Mouse (Mus musculus) embryonic facial prominence, embryonic 15.5 days (tissue): ENCODE measurements at regions not wholly inside any gene's neighbourhood (a gene's known extent, or its start where the extent isn't known, plus 50 kb on each side); places are given as distances from the start of the nearest gene placed in this dataset.

Experiments
- ATAC-seq: fragments of 200-750 bp; cut with Nextera tagmentation; 2 replicates; pipeline ENCODE4 v1.8.0; 2017; ENCODE audit warnings: low read depth, moderate TSS enrichment; ENCODE audit not compliant: insufficient number of reproducible peaks, low FRiP score, low TSS enrichment
- H3K27ac ChIP-seq: fragments of 300-500 bp; sonication (generic); replicated peaks from 2 replicates; pipeline ENCODE4 v1.5.1; 2015; ENCODE audit warnings: mild to moderate bottlenecking, inconsistent platforms
- H3K27me3 ChIP-seq: fragments of 300-500 bp; sonication (generic); 2 replicates; pipeline ENCODE4 v1.6.1; 2015; ENCODE audit warnings: inconsistent platforms
- H3K36me3 ChIP-seq: fragments of 300-500 bp; sonication (generic); 2 replicates; pipeline ENCODE4 v1.6.1; 2015; ENCODE audit warnings: mild to moderate bottlenecking, inconsistent platforms
- H3K4me1 ChIP-seq: fragments of 300-500 bp; sonication (generic); 2 replicates; pipeline ENCODE4 v1.6.1; 2015; ENCODE audit warnings: inconsistent platforms
- H3K4me2 ChIP-seq: fragments of 300-500 bp; sonication (generic); replicated peaks from 2 replicates; pipeline ENCODE4 v1.6.1; 2015; ENCODE audit warnings: mild to moderate bottlenecking, inconsistent platforms
- H3K4me3 ChIP-seq: fragments of 300-500 bp; sonication (generic); replicated peaks from 2 replicates; pipeline ENCODE4 v1.5.1; 2015; ENCODE audit warnings: mild to moderate bottlenecking, inconsistent platforms
- H3K9ac ChIP-seq: fragments of 300-500 bp; sonication (generic); 2 replicates; pipeline ENCODE4 v1.6.1; 2015; ENCODE audit warnings: inconsistent platforms
- H3K9me3 ChIP-seq: fragments of 300-500 bp; sonication (generic); replicated peaks from 2 replicates; pipeline ENCODE4 v1.6.1; 2016; ENCODE audit warnings: inconsistent platforms
- WGBS: fragments of 180-500 bp; shearing (Covaris S2); methylation state at CpG from one replicate; pipeline ENCODE4 v1.1.7; 2015; 5-methylcytosine and 5-hydroxymethylcytosine counted together

DNA sequence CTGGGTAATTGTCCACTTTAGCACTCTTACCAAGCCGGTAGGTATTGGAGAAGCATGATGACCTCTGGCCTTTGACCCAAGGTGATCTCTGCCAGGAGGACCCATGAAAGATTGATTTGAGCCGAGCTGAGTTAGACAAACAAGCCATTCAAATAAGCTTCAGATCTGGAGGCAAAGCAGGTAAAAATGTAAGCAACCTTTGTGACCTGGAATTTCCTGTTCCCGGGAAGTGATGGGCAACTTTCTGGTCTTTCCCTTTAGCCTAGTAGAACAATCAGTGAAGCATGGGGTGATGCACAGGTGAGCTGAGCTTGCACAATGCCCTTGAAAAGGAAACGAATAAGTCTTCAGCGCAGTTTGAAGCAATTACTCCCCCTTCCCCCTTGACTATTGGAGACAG, 127.0 kb downstream of the Mycn start:
- H3K4me2 ChIP-seq: no peak overlapping the region
- WGBS: 25% methylated on average over 5 of the region's 5 CpGs
- H3K27me3 ChIP-seq: no peaks in the 10 kb centered on the region
- no peaks in the 10 kb centered on the region for H3K36me3 ChIP-seq
- no peak overlapping the region for H3K27ac ChIP-seq
- H3K4me3 ChIP-seq: no peak overlapping the region
- no peak for ATAC-seq
- H3K4me1 ChIP-seq: peaks cover 17% of the 10 kb centered on the region
- no peaks in the 10 kb centered on the region for H3K9me3 ChIP-seq
- H3K9ac ChIP-seq: no peak overlapping the region

DNA sequence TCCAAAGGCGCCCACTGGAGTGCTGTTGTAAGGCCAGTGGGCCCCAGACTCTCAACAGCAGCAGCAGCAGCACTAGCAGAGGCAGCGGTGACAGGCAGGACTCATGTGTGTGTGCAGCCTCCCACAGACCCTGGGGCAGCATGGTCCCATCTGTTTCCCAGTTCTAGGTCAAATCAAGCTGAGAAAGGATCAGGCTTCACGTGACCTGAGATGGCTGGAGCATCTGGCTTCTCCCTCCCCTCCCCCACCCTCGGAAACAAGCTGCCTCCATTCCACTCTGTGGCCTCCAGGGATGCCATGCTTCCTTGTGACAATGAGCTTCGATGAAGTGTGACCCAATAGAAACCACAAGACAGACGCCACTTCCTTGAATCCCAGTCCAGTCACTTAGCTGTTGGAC, 128.8 kb downstream of the Mycn start:
- H3K27me3 ChIP-seq: no peaks in the 10 kb centered on the region
- WGBS: 32% methylated on average over 6 of the region's 6 CpGs
- no peak overlapping the region for H3K27ac ChIP-seq
- H3K4me3 ChIP-seq: no peak overlapping the region
- H3K4me2 ChIP-seq: no peak overlapping the region
- no peak for ATAC-seq
- H3K9ac ChIP-seq: no peak overlapping the region
- H3K36me3 ChIP-seq: no peaks in the 10 kb centered on the region
- H3K9me3 ChIP-seq: no peaks in the 10 kb centered on the region
- H3K4me1 ChIP-seq: peaks cover 17% of the 10 kb centered on the region

DNA sequence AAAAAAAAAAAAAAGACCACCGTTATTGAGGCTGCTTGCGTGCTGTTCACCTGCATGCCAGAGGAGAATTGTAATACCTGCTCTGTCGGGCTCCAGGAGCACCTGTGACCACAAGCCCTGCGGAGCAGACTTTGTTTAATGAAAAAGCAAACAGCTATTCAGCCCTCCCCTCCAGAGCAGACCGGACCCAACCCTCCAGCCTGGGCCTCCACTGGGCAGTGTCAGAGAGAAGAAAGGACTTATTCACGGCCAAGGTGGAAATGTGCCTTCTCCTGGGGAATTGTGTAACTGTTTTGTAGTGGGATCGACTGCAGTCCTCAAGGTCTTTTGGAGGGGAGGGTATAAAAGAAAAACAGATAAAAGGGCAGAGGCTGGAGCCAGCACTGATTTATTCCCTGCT, 130.8 kb downstream of the Mycn start:
- no peaks in the 10 kb centered on the region for H3K9me3 ChIP-seq
- no peaks in the 10 kb centered on the region for H3K27me3 ChIP-seq
- H3K4me1 ChIP-seq: peaks cover 17% of the 10 kb centered on the region
- no peak overlapping the region for H3K9ac ChIP-seq
- no peak overlapping the region for H3K4me3 ChIP-seq
- no peak for ATAC-seq
- no peaks in the 10 kb centered on the region for H3K36me3 ChIP-seq
- peak overlapping the region; percentile 38 for H3K4me2 ChIP-seq
- H3K27ac ChIP-seq: no peak overlapping the region
- WGBS: 25% methylated on average over 7 of the region's 7 CpGs

DNA sequence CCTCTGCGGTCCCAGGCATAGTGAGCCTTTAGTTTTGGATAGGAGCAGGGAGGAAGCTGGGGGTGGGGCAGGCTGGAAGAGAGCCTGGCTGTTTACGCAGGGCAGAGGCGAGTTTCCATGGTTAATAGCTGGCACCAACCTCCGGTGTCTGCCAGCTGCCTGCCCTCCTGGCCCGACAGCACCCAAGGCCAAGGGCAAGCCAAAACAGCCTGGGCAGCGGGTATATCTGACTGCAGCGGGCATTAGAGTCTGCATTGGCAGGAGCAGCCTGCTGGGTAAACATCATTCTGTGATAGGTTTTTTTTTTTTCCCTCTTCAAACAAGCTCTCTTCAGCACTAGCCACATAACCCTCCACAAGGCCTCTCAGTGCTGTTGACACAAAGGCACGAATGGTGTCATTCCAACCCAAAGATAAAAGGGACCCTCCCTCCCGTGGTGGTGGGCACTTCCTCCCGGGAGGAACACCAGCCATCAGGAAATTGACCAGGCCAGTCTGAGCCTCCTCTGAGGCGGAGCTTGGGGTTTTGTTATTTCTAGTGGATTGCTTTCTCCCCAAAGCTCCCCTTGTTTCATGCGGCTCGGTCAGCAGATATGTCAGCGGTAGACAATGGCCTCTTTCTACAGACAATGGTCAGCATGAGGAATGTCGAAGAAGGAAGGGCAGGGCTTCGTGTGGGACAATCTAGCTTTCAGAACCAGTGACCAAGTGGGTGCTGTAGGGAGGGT, 131.4 kb downstream of the Mycn start:
- Histone ChIP-seq H3K27ac (no peak overlapping the region), H3K27me3 (no peaks in the 10 kb centered on the region), H3K4me2 (peak overlapping the region; percentile 38), H3K9ac (no peak overlapping the region), H3K9me3 (no peaks in the 10 kb centered on the region), H3K4me3 (peak overlapping the region; percentile 8; the same call in 1 of the 2 replicates), H3K4me1 (peaks cover 17% of the 10 kb centered on the region), H3K36me3 (no peaks in the 10 kb centered on the region)
- ATAC-seq: peak; percentile 71; the same call in 1 of the 2 replicates
- WGBS: 16% methylated on average over 16 of the region's 16 CpGs

DNA sequence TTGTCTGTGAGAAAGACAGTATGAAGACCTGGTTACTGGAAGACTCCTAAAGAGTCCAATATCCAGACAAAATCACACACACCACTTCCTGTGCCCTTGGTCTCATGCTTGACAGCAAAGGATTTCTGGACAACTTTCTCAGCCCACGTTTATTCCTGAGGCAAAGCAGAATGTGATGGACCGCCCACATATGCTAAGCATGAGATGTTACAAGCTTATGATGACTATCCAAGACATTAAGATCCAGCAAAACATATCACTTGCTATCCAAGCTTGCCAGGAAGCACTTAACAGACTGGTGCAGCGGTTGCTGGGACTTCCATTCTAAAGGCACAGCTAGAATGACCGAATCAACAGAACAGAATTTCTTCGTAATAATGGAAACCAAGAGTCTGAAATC, 133.6 kb downstream of the Mycn start:
- Histone ChIP-seq H3K4me2 (no peak overlapping the region), H3K27me3 (no peaks in the 10 kb centered on the region), H3K9ac (no peak overlapping the region), H3K9me3 (no peaks in the 10 kb centered on the region), H3K4me1 (peaks cover 17% of the 10 kb centered on the region), H3K27ac (no peak overlapping the region), H3K4me3 (no peak overlapping the region), H3K36me3 (no peaks in the 10 kb centered on the region)
- WGBS: 86% methylated on average over 5 of the region's 5 CpGs
- no peak for ATAC-seq

DNA sequence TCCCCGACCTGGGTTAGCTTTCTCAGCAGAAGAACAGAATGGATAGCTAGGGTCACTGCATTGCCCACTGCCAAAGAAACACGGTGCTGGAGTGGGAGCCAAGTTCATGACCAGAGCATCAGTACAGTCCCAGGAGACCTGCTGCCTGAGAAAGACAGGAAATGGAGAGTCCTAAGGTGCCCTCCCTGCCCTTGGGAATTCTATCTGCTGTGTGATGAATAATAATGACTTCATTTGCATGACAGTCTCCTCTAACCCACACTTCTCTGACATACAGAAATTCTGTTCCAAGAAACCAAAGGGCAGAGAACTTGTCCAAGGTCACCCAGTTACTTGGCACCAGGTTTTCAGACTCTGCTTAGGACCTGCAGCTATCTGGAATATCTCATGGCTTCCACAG, 138.1 kb downstream of the Mycn start:
- Histone ChIP-seq H3K27ac (no peak overlapping the region), H3K4me3 (no peak overlapping the region), H3K9me3 (no peaks in the 10 kb centered on the region), H3K36me3 (no peaks in the 10 kb centered on the region), H3K4me2 (no peak overlapping the region), H3K27me3 (no peaks in the 10 kb centered on the region), H3K9ac (no peak overlapping the region), H3K4me1 (no peaks in the 10 kb centered on the region)
- WGBS: 70% methylated on average over 2 of the region's 2 CpGs
- no peak for ATAC-seq

DNA sequence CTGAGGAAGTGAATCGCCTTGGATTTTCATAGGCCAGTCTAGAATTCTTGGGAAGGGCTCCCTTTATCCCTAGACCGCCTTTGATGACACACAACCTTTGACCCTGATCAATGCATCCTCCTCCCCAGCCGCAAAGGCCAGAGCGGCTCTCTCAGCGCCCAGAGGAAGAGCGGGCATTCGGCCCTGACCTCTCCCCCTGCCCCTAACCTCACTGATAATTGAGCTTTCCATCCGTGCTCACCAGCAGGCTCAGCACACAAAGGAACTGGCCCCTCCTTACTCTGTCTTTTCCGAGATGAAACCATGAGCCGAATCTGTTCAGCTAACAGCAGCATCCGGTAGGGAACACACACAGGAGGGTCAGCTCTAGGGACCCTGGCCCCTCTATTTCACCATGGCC, 139.3 kb downstream of the Mycn start:
- 27% methylated on average over 11 of the region's 11 CpGs for WGBS
- Histone ChIP-seq H3K4me2 (no peak overlapping the region), H3K36me3 (no peaks in the 10 kb centered on the region), H3K4me3 (no peak overlapping the region), H3K9me3 (no peaks in the 10 kb centered on the region), H3K27ac (no peak overlapping the region), H3K27me3 (no peaks in the 10 kb centered on the region), H3K9ac (no peak overlapping the region), H3K4me1 (no peaks in the 10 kb centered on the region)
- no peak for ATAC-seq

DNA sequence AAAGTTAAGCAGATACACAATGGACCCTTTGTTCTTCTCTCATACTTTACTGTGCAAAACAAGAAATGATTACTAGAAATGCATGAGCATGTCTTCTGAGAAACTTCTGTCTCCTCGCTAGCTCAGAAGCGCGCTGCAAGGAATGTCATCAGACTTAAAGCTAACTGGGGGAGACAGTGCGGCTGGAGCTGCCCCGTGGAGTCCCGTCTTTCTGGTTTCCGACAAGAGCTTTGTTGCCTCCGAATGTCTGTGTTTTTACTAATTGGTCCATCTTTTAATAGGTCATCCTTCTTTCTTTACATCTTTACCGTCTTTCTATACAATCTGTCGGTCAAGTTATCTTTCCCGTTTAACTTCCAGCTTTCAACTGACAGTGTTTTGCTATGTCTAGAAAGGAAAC, 140.0 kb downstream of the Mycn start:
- 40% methylated on average over 11 of the region's 11 CpGs for WGBS

DNA sequence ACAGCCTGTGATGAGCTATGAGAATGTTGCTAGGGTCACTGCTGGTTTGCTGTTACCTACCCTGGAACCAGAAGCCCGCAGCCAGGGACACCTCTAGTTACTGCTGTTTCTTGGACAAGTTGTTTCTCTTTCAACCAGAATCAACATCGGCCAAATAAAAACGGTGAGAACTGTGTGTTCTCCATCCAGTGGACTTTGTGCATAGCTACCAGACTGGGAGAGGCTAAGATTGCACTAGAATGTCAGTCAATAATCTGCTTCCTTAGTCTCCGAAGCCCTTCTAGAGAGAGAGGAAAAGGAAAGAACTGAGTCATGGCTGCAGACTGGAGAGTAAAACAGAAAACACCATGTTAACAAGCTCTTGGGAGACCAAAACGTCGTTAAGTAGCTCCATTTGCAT, 141.6 kb downstream of the Mycn start:
- H3K4me2 ChIP-seq: no peak overlapping the region
- WGBS: 91% methylated on average over 6 of the region's 6 CpGs
- no peaks in the 10 kb centered on the region for H3K36me3 ChIP-seq
- H3K9ac ChIP-seq: no peak overlapping the region
- H3K9me3 ChIP-seq: no peaks in the 10 kb centered on the region
- no peak for ATAC-seq
- no peak overlapping the region for H3K27ac ChIP-seq
- H3K4me1 ChIP-seq: no peaks in the 10 kb centered on the region
- no peaks in the 10 kb centered on the region for H3K27me3 ChIP-seq
- no peak overlapping the region for H3K4me3 ChIP-seq

More for the DNA sequence above, 140.0 kb downstream of the Mycn start:
- Histone ChIP-seq H3K27ac (no peak overlapping the region), H3K27me3 (no peaks in the 10 kb centered on the region), H3K36me3 (no peaks in the 10 kb centered on the region), H3K4me1 (no peaks in the 10 kb centered on the region), H3K9ac (no peak overlapping the region), H3K9me3 (no peaks in the 10 kb centered on the region), H3K4me3 (no peak overlapping the region), H3K4me2 (no peak overlapping the region)
- ATAC-seq: no peak

DNA sequence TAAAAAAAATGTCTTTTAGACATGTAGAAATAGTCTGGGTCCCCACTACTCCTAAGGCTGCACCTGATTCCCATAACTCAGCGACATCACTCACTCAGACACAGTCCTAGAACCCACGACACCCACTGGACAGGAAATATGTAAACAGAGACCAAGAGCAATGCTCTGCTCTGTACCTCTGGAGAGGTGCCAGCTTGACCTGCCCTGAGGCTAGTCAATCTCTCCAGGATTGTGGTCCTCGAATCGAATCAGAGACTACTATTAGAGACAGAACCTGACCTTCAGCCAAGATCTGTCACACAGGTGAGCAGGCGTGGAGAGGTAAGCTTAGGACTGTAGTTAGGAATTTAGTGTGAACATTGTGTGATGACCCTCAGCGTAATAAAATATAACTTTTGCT, 152.7 kb downstream of the Mycn start:
- H3K9ac ChIP-seq: no peak overlapping the region
- peaks cover 31% of the 10 kb centered on the region for H3K4me1 ChIP-seq
- H3K4me2 ChIP-seq: no peak overlapping the region

DNA sequence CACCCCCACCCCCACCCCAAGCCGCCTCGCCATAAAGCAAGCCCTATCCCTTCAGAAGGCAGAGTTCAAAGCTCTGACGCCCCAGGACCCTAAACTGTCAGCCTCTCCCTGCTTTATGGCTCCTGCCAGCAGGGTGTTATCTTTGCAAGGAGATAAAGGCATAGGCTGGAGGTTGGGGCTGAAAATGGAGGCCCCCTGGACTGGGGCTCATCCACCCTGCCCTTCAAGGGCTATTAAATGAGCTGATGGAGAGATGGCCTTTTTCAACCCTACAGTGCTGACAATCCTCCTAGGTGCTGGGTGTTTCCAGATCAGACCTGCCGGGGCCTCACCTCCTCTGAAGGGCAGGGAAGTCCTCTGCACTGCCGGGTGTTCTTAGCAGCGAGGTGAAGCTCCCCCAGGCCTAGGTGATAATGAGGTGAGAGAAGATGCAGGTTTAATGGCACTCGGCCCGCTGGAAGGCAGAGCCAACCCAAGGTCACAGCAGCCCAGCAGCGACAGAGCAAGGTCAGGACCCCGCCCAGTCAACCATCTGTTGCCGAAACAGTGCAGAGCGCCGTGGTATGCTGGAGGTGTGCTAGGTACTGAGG, 153.4 kb downstream of the Mycn start:
- H3K36me3 ChIP-seq: no peaks in the 10 kb centered on the region
- H3K27ac ChIP-seq: no peak overlapping the region
- WGBS: 40% methylated on average over 13 of the region's 13 CpGs
- peak overlapping the region; percentile 35; the same call in 1 of the 2 replicates for H3K4me2 ChIP-seq
- H3K9me3 ChIP-seq: no peaks in the 10 kb centered on the region
- peaks cover 31% of the 10 kb centered on the region for H3K4me1 ChIP-seq
- H3K27me3 ChIP-seq: 0 out of 2 replicates have a peak, but pooled peaks cover 2% of the 10 kb centered on the region
- no peak overlapping the region for H3K9ac ChIP-seq
- H3K4me3 ChIP-seq: no peak overlapping the region
- ATAC-seq: no peak

More for the DNA sequence above, 152.7 kb downstream of the Mycn start:
- 73% methylated on average over 6 of the region's 6 CpGs for WGBS
- Histone ChIP-seq H3K27me3 (0 out of 2 replicates have a peak, but pooled peaks cover 2% of the 10 kb centered on the region), H3K27ac (no peak overlapping the region), H3K36me3 (no peaks in the 10 kb centered on the region), H3K9me3 (no peaks in the 10 kb centered on the region), H3K4me3 (no peak overlapping the region)
- ATAC-seq: no peak
